Mouse (Mus musculus): ENCODE results near the gene Txn2. TPM values are rescaled to one million over a fixed set of nuclear protein-coding genes. Genes with fewer than 3 reads are reported as not detected.

The Txn2 gene
- polyA plus RNA-seq, 1 experiment: 225 TPM

DNA sequence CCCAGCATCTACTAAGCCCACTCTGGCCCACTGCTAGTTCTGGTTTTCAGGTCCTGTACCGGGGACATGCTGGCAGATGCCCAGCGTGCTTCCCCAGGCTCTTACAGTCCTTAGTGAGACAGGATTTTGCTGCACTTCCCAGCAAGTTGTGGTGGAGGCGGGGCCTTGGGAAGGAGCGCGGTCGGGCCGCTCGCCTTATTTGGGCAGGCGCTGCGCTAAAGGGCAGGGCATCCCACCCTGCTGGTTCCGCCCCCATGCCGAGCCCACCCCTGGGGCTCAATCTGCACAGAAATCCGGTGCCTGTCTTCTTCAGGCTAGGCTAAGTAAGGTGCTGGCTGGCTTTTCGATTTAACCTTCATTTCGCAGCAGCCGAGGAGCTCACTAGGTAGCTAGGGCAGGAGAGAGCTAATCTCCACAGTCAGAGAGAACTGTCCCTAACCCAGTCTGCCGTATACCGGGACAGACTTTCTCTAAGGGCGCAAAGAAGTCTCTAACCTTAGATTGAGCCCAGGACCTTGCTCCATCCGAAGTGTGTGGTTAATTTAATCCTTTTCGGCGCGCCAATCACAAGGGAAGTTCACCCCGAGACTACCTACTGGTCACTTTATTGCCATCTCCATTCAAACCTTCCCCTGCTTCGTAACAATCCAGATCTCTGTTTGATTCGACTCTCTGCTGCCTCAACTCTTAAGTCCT lies 23.4 kb downstream of the Txn2 start:
- no peaks in the 10 kb centered on the region; the same call in 1 of the 2 replicates for H3K4me1 ChIP-seq (ENCODE audit: control insufficient read depth, insufficient read depth, low read length)
- H3K27ac ChIP-seq (ENCODE audit: insufficient read depth, low read length): no peak overlapping the region
- WGBS: 15% methylated on average over 26 of the region's 26 CpGs
- DNase-seq: peak in 1 of 2 experiments; percentile 41
- H3K27me3 ChIP-seq (ENCODE audit: control insufficient read depth, insufficient read depth, low read length): no peaks in the 10 kb centered on the region; the same call in 1 of the 2 replicates
- TF ChIP-seq CTCF (IDR thresholded peaks at IDR 0.05; ENCODE audit: borderline replicate concordance, insufficient read depth, low read depth, low read length): no peak
- TF ChIP-seq POLR2A (IDR thresholded peaks at IDR 0.05; ENCODE audit: borderline replicate concordance, insufficient read depth, low read length): no peak
- peak overlapping the region; percentile 56 for H3K4me3 ChIP-seq (replicated peaks; ENCODE audit: insufficient read depth, low read depth, low read length)

DNA sequence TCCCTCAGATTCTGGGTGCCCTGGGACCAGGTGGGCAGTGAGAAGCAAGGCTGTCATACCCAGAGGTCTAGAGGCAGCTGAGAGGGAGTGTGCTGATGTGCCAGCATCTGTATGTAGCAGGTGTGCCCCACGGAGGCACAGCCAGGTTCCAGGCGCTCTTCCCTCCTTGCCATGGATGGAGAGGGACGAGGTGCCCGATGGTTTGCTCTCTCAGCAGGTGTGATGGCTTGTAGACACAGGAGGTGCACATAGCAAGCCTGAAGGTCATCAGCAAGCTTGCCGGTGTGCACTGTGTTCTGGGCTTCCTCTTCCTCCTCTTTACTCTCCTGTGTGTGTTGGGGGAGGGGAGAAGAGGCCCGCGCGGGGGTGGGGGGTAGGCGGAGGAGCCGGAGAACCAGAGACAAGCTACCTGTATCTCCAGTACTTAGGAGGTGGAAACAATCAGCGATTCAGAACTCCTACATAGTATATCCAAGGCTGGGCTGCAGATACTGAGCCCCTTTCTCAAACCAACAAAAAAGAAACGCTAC lies 24.4 kb downstream of the Txn2 start:
- H3K4me3 ChIP-seq (replicated peaks; ENCODE audit: insufficient read depth, low read depth, low read length): no peak overlapping the region
- no peaks in the 10 kb centered on the region; the same call in 1 of the 2 replicates for H3K27me3 ChIP-seq (ENCODE audit: control insufficient read depth, insufficient read depth, low read length)
- DNase-seq: no peak
- no peak overlapping the region for H3K27ac ChIP-seq (ENCODE audit: insufficient read depth, low read length)
- 58% methylated on average over 12 of the region's 12 CpGs for WGBS
- no peaks in the 10 kb centered on the region; the same call in 1 of the 2 replicates for H3K4me1 ChIP-seq (ENCODE audit: control insufficient read depth, insufficient read depth, low read length)
- TF ChIP-seq POLR2A (IDR thresholded peaks at IDR 0.05; ENCODE audit: borderline replicate concordance, insufficient read depth, low read length) (no peak), CTCF (IDR thresholded peaks at IDR 0.05; ENCODE audit: borderline replicate concordance, insufficient read depth, low read depth, low read length) (no peak)

DNA sequence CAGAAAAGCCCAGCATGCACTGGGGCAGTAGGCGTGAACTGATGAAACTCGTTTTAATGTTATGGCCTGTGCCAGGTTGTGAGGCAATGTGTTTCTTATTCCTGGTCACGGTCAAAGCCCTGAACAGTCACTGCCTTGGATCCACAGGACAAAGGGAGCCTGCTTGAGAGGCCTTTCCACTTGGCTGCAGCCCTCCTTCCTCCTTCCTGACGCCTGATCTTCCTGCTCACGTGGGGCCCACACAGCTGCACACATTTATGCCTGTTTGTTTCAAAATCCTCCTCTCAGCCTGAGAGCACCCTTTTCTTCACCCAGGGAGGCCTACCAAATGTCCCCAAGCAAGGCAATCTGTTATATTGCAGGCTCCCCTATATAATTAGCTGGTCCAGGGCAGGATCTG lies 25.6 kb downstream of the Txn2 start:
- Histone ChIP-seq H3K27me3 (ENCODE audit: control insufficient read depth, insufficient read depth, low read length) (no peaks in the 10 kb centered on the region; the same call in 1 of the 2 replicates), H3K4me1 (ENCODE audit: control insufficient read depth, insufficient read depth, low read length) (no peaks in the 10 kb centered on the region; the same call in 1 of the 2 replicates), H3K4me3 (replicated peaks; ENCODE audit: insufficient read depth, low read depth, low read length) (no peak overlapping the region), H3K27ac (ENCODE audit: insufficient read depth, low read length) (no peak overlapping the region)
- no peak for DNase-seq
- 58% methylated on average over 5 of the region's 5 CpGs for WGBS
- TF ChIP-seq POLR2A (IDR thresholded peaks at IDR 0.05; ENCODE audit: borderline replicate concordance, insufficient read depth, low read length): no peak
- TF ChIP-seq CTCF (IDR thresholded peaks at IDR 0.05; ENCODE audit: borderline replicate concordance, insufficient read depth, low read depth, low read length): no peak

DNA sequence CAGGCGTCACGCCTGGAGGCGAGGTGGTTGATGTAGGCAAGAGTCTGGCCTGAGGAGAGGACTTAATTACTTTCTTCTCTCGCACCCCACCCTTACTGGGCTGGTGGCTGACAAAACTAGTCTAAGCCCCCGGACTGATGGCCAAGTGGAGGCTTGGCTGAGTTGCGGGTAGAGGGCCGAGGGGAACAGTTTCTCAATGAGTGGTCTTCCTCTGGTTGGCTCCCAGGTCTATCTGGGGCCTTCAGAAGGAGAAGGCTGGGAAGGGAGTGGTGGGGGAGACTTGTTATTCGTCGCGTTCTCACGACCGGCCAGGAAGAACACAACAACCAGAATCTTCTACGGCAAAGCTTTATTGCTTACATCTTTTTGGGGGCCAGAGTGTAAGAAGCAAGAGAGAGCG lies 33.9 kb downstream of the Txn2 start:
- WGBS: 87% methylated on average over 13 of the region's 14 CpGs
- H3K27me3 ChIP-seq (ENCODE audit: control insufficient read depth, insufficient read depth, low read length): no peaks in the 10 kb centered on the region

DNA sequence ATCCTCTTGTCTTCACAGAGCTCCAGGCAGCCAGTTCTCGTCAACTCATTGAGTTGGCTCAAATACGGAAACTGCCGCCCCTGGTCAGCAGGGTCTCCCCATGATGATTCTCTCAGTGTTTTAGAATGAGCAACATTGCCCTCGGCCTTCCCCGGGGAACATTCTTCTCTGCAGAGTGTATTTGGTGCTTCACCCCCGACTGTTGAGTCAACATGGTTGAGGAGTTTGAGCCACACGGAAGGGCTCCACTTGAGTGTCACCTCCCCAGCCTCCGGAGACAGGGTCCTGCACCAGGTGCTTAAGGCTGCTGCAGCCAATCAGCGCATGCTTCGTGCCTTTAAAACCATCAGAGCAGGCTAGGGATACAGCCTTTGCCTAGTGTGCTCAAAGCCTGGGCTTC lies 35.5 kb downstream of the Txn2 start:
- Histone ChIP-seq H3K27ac (ENCODE audit: insufficient read depth, low read length) (no peak overlapping the region), H3K4me3 (replicated peaks; ENCODE audit: insufficient read depth, low read depth, low read length) (no peak overlapping the region), H3K27me3 (ENCODE audit: control insufficient read depth, insufficient read depth, low read length) (no peaks in the 10 kb centered on the region), H3K4me1 (ENCODE audit: control insufficient read depth, insufficient read depth, low read length) (no peaks in the 10 kb centered on the region)
- no peak for DNase-seq
- 76% methylated on average over 10 of the region's 10 CpGs for WGBS
- TF ChIP-seq POLR2A (IDR thresholded peaks at IDR 0.05; ENCODE audit: borderline replicate concordance, insufficient read depth, low read length): no peak

More for the DNA sequence above, 33.9 kb downstream of the Txn2 start:
- no peaks in the 10 kb centered on the region for H3K4me1 ChIP-seq (ENCODE audit: control insufficient read depth, insufficient read depth, low read length)
- no peak for DNase-seq
- no peak overlapping the region for H3K4me3 ChIP-seq (replicated peaks; ENCODE audit: insufficient read depth, low read depth, low read length)
- no peak overlapping the region for H3K27ac ChIP-seq (ENCODE audit: insufficient read depth, low read length)
- TF ChIP-seq CTCF (IDR thresholded peaks at IDR 0.05; ENCODE audit: borderline replicate concordance, insufficient read depth, low read depth, low read length): no peak
- TF ChIP-seq POLR2A (IDR thresholded peaks at IDR 0.05; ENCODE audit: borderline replicate concordance, insufficient read depth, low read length): no peak

DNA sequence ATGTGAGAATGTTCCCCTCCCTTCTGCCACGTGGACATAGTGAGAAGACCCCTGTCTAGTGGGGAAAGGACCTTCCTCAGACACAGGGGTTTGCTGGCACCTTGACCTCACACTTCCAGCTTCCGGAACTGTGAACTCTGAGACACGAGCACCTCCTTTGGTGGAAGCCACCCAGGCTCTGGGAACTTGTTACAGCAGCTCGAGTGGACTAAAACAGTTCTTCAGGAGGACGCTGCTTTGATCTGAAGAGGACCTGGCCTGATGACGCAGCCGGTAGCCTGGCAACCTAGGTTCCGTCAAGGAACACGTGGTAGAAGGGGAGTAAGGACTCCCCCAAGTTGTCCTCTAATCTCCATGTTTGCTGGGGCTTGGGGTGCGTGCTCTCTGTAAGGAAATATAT lies 36.4 kb downstream of the Txn2 start:
- TF ChIP-seq POLR2A (IDR thresholded peaks at IDR 0.05; ENCODE audit: borderline replicate concordance, insufficient read depth, low read length) (no peak), CTCF (IDR thresholded peaks at IDR 0.05; ENCODE audit: borderline replicate concordance, insufficient read depth, low read depth, low read length) (no peak)
- Histone ChIP-seq H3K27me3 (ENCODE audit: control insufficient read depth, insufficient read depth, low read length) (no peaks in the 10 kb centered on the region), H3K4me1 (ENCODE audit: control insufficient read depth, insufficient read depth, low read length) (no peaks in the 10 kb centered on the region), H3K27ac (ENCODE audit: insufficient read depth, low read length) (no peak overlapping the region), H3K4me3 (replicated peaks; ENCODE audit: insufficient read depth, low read depth, low read length) (no peak overlapping the region)
- 84% methylated on average over 10 of the region's 10 CpGs for WGBS
- no peak for DNase-seq

DNA sequence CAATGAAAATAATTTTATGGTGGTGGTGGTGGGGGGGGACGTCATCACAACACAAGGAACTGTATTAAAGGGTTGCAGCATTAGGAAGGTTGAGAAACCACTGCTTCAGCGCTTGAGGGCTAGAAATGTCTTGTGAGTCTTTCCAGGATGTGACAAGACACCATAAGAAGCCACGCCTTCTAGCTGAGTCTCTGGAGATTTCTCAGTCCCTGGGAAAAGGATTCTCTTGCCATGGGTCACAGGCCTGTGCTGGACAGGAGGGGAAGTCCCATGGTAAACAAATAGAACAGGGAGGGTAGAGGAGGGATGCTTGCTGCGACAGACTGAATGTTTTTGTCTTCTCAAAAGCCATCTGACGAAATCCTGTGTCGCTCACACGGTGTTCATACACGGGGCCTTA lies 37.0 kb downstream of the Txn2 start:
- 91% methylated on average over 8 of the region's 8 CpGs for WGBS
- Histone ChIP-seq H3K27me3 (ENCODE audit: control insufficient read depth, insufficient read depth, low read length) (no peaks in the 10 kb centered on the region), H3K4me1 (ENCODE audit: control insufficient read depth, insufficient read depth, low read length) (no peaks in the 10 kb centered on the region), H3K27ac (ENCODE audit: insufficient read depth, low read length) (no peak overlapping the region), H3K4me3 (replicated peaks; ENCODE audit: insufficient read depth, low read depth, low read length) (no peak overlapping the region)
- TF ChIP-seq POLR2A (IDR thresholded peaks at IDR 0.05; ENCODE audit: borderline replicate concordance, insufficient read depth, low read length) (no peak), CTCF (IDR thresholded peaks at IDR 0.05; ENCODE audit: borderline replicate concordance, insufficient read depth, low read depth, low read length) (no peak)
- no peak for DNase-seq

DNA sequence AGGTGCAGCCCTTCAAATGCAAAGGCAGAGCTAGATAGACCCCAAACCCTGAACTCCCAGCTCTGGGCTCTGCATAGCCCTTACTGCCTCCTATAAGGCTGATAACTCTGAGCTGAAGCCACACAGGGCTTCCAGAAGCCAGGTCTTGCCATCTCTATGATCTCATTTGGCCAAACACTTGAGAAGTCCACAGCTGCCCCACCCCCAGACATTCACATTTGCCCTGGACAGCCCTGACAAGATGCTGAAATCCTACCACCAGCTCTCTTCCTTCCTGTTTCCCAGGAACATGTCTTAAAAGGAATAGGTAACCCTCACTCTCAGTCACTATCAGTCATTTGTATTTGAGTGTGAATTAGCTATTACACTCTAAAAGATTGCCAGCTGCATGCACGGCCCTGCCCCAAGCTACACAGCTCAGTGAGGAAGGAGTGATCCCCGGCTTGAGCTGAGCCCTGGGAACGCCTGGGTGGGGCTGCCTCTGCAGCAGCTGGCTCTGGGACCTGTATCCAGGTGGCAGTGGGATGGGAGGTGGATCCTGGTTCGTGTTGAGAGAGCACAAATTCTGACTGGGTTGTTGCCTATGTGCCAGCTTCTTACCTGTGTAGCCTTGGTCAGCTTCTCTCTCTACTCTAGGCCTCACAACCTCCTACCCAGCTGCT lies 38.9 kb downstream of the Txn2 start:
- no peak for TF ChIP-seq CTCF (IDR thresholded peaks at IDR 0.05; ENCODE audit: borderline replicate concordance, insufficient read depth, low read depth, low read length)
- TF ChIP-seq POLR2A (IDR thresholded peaks at IDR 0.05; ENCODE audit: borderline replicate concordance, insufficient read depth, low read length): no peak
- Histone ChIP-seq H3K27me3 (ENCODE audit: control insufficient read depth, insufficient read depth, low read length) (no peaks in the 10 kb centered on the region), H3K4me3 (replicated peaks; ENCODE audit: insufficient read depth, low read depth, low read length) (no peak overlapping the region), H3K27ac (ENCODE audit: insufficient read depth, low read length) (no peak overlapping the region), H3K4me1 (ENCODE audit: control insufficient read depth, insufficient read depth, low read length) (no peaks in the 10 kb centered on the region)
- DNase-seq: no peak
- 56% methylated on average over 4 of the region's 4 CpGs for WGBS
